Mouse (Mus musculus): ENCODE measurements around the gene Catsper4.

The Catsper4 gene

DNA sequence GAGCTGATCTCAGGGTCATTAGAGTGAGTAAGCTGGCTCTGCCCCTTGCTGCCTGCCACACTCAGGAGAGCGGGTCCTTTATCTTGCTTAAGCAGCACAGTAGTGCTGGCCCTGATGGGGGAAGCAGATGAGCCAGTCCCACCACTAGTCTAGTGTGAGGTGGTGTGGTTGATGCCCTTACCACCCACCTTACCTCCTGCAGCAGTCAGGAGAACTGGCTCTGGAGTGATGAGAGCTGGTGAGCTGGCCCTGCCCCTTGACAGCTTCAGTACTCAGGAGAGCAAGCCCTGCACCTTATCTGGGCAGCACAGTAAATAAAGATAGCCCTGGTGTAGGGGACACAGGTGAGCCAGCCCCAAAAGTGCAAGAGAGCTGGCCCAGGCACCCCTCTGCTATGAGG, 46.1 kb downstream of the Catsper4 start:
- no peak for DNase-seq

DNA sequence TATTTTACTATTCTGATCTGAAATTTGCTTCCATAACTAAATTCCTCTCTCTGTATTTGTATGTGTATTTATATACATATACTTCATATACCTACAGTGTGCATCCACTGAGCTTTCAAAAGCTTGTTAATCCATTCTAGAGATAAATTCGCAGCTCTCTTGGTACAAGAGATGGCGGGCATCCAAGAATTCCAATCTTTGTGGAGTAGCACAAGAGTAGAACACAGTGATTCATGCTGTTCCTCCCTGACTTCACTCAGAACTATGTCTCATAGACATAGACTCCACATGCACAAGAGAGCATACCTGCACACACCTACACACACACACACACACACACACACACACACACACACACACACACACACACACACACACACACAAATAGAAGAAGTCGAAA, 54.8 kb downstream of the Catsper4 start:
- no peak for DNase-seq

DNA sequence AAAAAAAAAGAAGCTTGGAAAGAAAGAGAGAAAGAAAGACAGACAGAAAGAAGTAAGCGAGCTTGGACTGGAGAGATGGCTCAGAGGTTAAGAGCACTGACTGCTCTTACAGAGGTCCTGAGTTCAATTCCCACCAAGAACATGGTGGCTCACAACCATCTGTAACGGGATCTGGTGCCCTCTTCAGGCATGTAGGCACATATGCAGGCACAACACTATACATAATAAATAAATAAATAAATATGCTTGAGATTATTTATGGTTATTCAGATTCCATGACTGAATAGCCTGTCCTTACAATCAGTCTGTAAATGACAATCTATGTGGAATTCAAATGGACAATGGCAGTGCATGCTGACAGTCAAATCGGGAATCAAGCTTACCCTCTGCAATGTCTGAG, 60.3 kb downstream of the Catsper4 start:
- no peak for DNase-seq

DNA sequence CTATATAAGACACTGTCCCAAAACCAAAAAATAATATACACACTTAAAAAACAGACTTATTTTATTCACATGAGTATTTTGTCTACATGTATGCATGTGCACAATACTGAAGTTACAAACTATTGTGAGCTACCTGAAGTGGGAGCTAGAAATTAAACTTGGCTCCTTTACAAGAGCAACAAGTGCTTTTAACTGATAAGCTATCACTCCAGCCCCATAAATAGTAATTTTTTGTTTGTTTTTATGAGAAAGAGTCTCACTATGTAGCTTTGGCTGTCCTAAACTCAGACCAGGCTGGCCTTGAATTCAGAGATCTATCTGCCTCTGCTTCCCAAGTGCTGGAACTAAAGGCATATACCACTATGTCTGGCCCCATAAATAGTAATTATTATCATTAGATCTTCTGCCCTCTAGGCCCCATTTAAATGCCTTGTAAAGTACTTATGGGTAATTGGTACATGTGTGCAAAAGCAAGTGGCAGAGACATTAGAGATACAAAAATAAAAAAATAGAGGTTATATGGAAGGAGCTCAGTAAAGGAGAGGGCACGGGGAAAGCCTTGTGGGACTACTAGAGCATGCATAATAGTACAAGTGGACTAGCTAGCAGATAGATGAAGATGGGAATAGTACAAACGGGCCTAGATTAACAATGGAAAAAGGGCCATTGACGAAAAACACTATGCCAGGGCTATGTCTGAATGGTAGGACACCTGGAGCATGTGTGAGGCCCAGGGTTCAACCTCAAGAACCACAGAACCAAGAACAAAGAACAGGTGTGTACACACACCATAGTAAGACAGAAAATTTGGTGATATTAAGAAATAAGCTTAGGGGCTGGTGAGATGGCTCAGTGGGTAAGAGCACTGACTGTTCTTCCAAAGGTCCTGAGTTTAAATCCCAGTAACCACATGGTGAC, 61.4 kb downstream of the Catsper4 start:
- no peak for DNase-seq

DNA sequence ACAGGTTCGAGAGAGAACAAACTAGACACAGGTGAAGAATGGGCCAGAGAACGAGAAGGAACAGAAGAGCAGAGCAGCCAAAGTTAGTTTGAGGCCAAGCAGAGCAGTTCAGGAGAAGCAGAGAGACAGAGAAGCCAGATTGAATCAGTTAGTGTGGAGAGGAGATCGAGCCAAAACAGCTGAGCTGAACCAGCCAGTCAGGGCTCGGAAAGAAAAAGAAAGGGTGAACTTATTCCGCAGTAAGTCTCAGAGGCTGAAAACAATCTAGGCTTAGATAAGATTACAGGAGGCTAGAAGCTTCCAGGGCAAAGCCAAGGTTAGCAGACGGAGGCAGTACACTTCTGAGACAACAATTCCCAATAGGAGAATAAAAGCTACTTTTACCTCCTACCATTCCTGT, 62.2 kb downstream of the Catsper4 start:
- no peak for DNase-seq

DNA sequence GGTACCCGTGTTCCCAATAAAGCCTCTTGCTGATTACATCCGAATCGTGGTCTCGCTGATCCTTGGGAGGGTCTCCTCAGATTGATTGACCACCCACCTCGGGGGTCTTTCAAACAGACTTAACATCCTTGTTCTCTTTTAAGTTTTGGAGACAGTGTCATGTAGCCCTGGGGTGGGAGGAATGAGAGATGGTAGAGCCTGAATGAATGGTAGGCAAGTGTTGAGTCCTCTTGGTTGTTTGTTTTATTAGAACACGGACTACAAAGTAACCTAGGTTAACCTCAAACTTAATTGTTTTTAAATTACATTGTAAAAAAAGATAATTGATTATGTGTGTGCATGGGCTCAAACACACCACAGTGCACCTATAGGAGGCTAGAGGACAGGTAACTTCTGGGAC, 62.6 kb downstream of the Catsper4 start:
- DNase-seq: no peak

Data from cerebellum, adult 9-10 months (tissue).